Mouse (Mus musculus): Measurements from ENCODE around the gene Mrpl14. TPM values are rescaled to one million over a fixed set of nuclear protein-coding genes. Genes with fewer than 3 reads are reported as not detected.
A peak's percentile ranks its signal among the peaks of the same experiment; 100 is the strongest.

Mrpl14 gene
- polyA plus RNA-seq, 1 experiment from 2014 or later = 20.1 TPM

- Histone ChIP-seq H3K4me3 (ENCODE audit: inconsistent target) (no peak overlapping the region), H3K36me3 (ENCODE audit: inconsistent target) (0 out of 2 replicates have a peak, but pooled peaks cover 3% of the 10 kb centered on the region), H3K27ac (no peak overlapping the region), H3K79me2 (ENCODE audit: inconsistent target) (no peaks in the 10 kb centered on the region; the same call in 1 of the 2 replicates)
- WGBS (ENCODE audit: missing documents) = 56% methylated on average over 7 of the region's 7 CpGs
These were observed 8.0 kb upstream of the Mrpl14 start for GRCm38 (mm10) chr17:45678106-45678505.

GRCm38 (mm10) chr17:45680391-45680980 is 5.6 kb upstream of the Mrpl14 start:
- no peak overlapping the region for H3K27ac ChIP-seq
- peaks cover 12% of the 10 kb centered on the region; the same call in 1 of the 2 replicates for H3K79me2 ChIP-seq (ENCODE audit: inconsistent target)
- no peaks in the 10 kb centered on the region for H3K36me3 ChIP-seq (ENCODE audit: inconsistent target)
- no peak overlapping the region for H3K4me3 ChIP-seq (ENCODE audit: inconsistent target)
- 81% methylated on average over 8 of the region's 8 CpGs for WGBS (ENCODE audit: missing documents)

GRCm38 (mm10) chr17:45681588-45681987 is 4.5 kb upstream of the Mrpl14 start:
- H3K79me2 ChIP-seq (ENCODE audit: inconsistent target) = peaks cover 15% of the 10 kb centered on the region
- H3K36me3 ChIP-seq (ENCODE audit: inconsistent target) = no peaks in the 10 kb centered on the region
- WGBS (ENCODE audit: missing documents) = 100% methylated on average over 1 of the region's 1 CpGs
- H3K27ac ChIP-seq = no peak overlapping the region
- no peak overlapping the region for H3K4me3 ChIP-seq (ENCODE audit: inconsistent target)

- no peak overlapping the region for H3K27ac ChIP-seq
- H3K36me3 ChIP-seq (ENCODE audit: inconsistent target) = no peaks in the 10 kb centered on the region
- H3K79me2 ChIP-seq (ENCODE audit: inconsistent target) = peaks cover 28% of the 10 kb centered on the region
- WGBS (ENCODE audit: missing documents) = 82% methylated on average over 4 of the region's 4 CpGs
- H3K4me3 ChIP-seq (ENCODE audit: inconsistent target) = no peak overlapping the region
These were observed 3.3 kb upstream of the Mrpl14 start for GRCm38 (mm10) chr17:45682843-45683242.

GRCm38 (mm10) chr17:45684667-45685131 is 1.4 kb upstream of the Mrpl14 start:
- H3K36me3 ChIP-seq (ENCODE audit: inconsistent target) = no peaks in the 10 kb centered on the region
- no peak overlapping the region for H3K27ac ChIP-seq
- H3K79me2 ChIP-seq (ENCODE audit: inconsistent target) = peaks cover 45% of the 10 kb centered on the region
- peak overlapping the region; percentile 56; the same call in 1 of the 2 replicates for H3K4me3 ChIP-seq (ENCODE audit: inconsistent target)
- WGBS (ENCODE audit: missing documents) = 70% methylated on average over 14 of the region's 14 CpGs

GRCm38 (mm10) chr17:45685171-45686092 is 690 bp upstream of the Mrpl14 start:
- WGBS (ENCODE audit: missing documents) = 7% methylated on average over 52 of the region's 58 CpGs
- H3K79me2 ChIP-seq (ENCODE audit: inconsistent target) = peaks cover 52% of the 10 kb centered on the region
- H3K4me3 ChIP-seq (ENCODE audit: inconsistent target) = peak overlapping the region; percentile 56
- H3K36me3 ChIP-seq (ENCODE audit: inconsistent target) = no peaks in the 10 kb centered on the region
- no peak overlapping the region for H3K27ac ChIP-seq

- Histone ChIP-seq H3K4me3 (ENCODE audit: inconsistent target) (peak within 1 kb of the TSS; percentile 98), H3K79me2 (ENCODE audit: inconsistent target) (peaks cover 65% of the 10 kb centered on the region), H3K36me3 (ENCODE audit: inconsistent target) (no peaks in the 10 kb centered on the region), H3K27ac (peak within 1 kb of the TSS; percentile 62)
- 1% methylated on average over 12 of the region's 12 CpGs for WGBS (ENCODE audit: missing documents)
These were observed 594 bp downstream of the Mrpl14 start, which contains the start of gene Tmem63b for GRCm38 (mm10) chr17:45686716-45687115. Gene Tmem63b, minus strand, starts transcription at chr17:45686905.

GRCm38 (mm10) chr17:45689120-45689519 is 3.0 kb downstream of the Mrpl14 start:
- H3K79me2 ChIP-seq (ENCODE audit: inconsistent target) = peaks cover 88% of the 10 kb centered on the region
- H3K4me3 ChIP-seq (ENCODE audit: inconsistent target) = no peak overlapping the region
- no peak overlapping the region for H3K27ac ChIP-seq
- H3K36me3 ChIP-seq (ENCODE audit: inconsistent target) = no peaks in the 10 kb centered on the region
- 93% methylated on average over 7 of the region's 9 CpGs for WGBS (ENCODE audit: missing documents)

GRCm38 (mm10) chr17:45690044-45690443 is 3.9 kb downstream of the Mrpl14 start:
- H3K27ac ChIP-seq = no peak overlapping the region
- H3K36me3 ChIP-seq (ENCODE audit: inconsistent target) = no peaks in the 10 kb centered on the region
- H3K4me3 ChIP-seq (ENCODE audit: inconsistent target) = no peak overlapping the region
- H3K79me2 ChIP-seq (ENCODE audit: inconsistent target) = peaks cover 84% of the 10 kb centered on the region
- WGBS (ENCODE audit: missing documents) = 94% methylated on average over 4 of the region's 4 CpGs

GRCm38 (mm10) chr17:45692159-45692558 is 6.0 kb downstream of the Mrpl14 start:
- H3K79me2 ChIP-seq (ENCODE audit: inconsistent target) = peaks cover 73% of the 10 kb centered on the region
- no peak overlapping the region for H3K4me3 ChIP-seq (ENCODE audit: inconsistent target)
- H3K36me3 ChIP-seq (ENCODE audit: inconsistent target) = no peaks in the 10 kb centered on the region
- H3K27ac ChIP-seq = no peak overlapping the region
- 96% methylated on average over 5 of the region's 5 CpGs for WGBS (ENCODE audit: missing documents)

- Histone ChIP-seq H3K27ac (no peak overlapping the region), H3K36me3 (ENCODE audit: inconsistent target) (0 out of 2 replicates have a peak, but pooled peaks cover 9% of the 10 kb centered on the region)
- WGBS (ENCODE audit: missing documents) = 93% methylated on average over 18 of the region's 18 CpGs
These were observed 7.9 kb downstream of the Mrpl14 start for GRCm38 (mm10) chr17:45693812-45694565.

GRCm38 (mm10) chr17:45695227-45696120 is 9.4 kb downstream of the Mrpl14 start:
- Histone ChIP-seq H3K36me3 (ENCODE audit: inconsistent target) (0 out of 2 replicates have a peak, but pooled peaks cover 9% of the 10 kb centered on the region), H3K27ac (no peak overlapping the region), H3K4me3 (ENCODE audit: inconsistent target) (no peak overlapping the region), H3K79me2 (ENCODE audit: inconsistent target) (peaks cover 42% of the 10 kb centered on the region)
- 31% methylated on average over 18 of the region's 23 CpGs for WGBS (ENCODE audit: missing documents)

More at GRCm38 (mm10) chr17:45693812-45694565, 7.9 kb downstream of the Mrpl14 start:
- H3K79me2 ChIP-seq (ENCODE audit: inconsistent target) = peaks cover 55% of the 10 kb centered on the region
- no peak overlapping the region for H3K4me3 ChIP-seq (ENCODE audit: inconsistent target)

GRCm38 (mm10) chr17:45696981-45697380 is 10.9 kb downstream of the Mrpl14 start:
- 0 out of 2 replicates have a peak, but pooled peaks cover 9% of the 10 kb centered on the region for H3K36me3 ChIP-seq (ENCODE audit: inconsistent target)
- H3K27ac ChIP-seq = no peak overlapping the region
- H3K79me2 ChIP-seq (ENCODE audit: inconsistent target) = peaks cover 27% of the 10 kb centered on the region
- H3K4me3 ChIP-seq (ENCODE audit: inconsistent target) = no peak overlapping the region
- WGBS (ENCODE audit: missing documents) = over 99% methylated on average over 7 of the region's 9 CpGs

All from macrophage (primary cell).